Mouse (Mus musculus): ENCODE data around the gene Adprhl2.
A peak's percentile ranks its signal among the peaks of the same experiment; 100 is the strongest.

Gene Adprhl2

GRCm38 (mm10) chr4:126321111-126321853 lies at the start of gene Adprhl2:
Gene Adprhl2 (minus strand): TSS chr4:126321703.
- peak; percentile 99 for DNase-seq

- no peak for DNase-seq
Observed at GRCm38 (mm10) chr4:126360069-126360468, 38.6 kb upstream of the Adprhl2 start.

GRCm38 (mm10) chr4:126343451-126343850 lies 21.9 kb upstream of the Adprhl2 start:
- peak; percentile 22 for DNase-seq

GRCm38 (mm10) chr4:126339461-126339860 lies 18.0 kb upstream of the Adprhl2 start:
- DNase-seq = no peak

- DNase-seq = peak; percentile 75
Observed at GRCm38 (mm10) chr4:126332358-126332757, 10.9 kb upstream of the Adprhl2 start.

- DNase-seq = peak; percentile 36
Observed at GRCm38 (mm10) chr4:126331751-126332150, 10.2 kb upstream of the Adprhl2 start.

- peak; percentile 71 for DNase-seq
Observed at GRCm38 (mm10) chr4:126330295-126330694, 8.8 kb upstream of the Adprhl2 start.

GRCm38 (mm10) chr4:126326036-126326435 lies 4.5 kb upstream of the Adprhl2 start:
- no peak for DNase-seq

- peak; percentile 90 for DNase-seq
Observed at GRCm38 (mm10) chr4:126325281-126325861, 3.9 kb upstream of the Adprhl2 start, which contains the start of gene Tekt2. Gene Tekt2 (minus strand): TSS chr4:126325688.

- peak; percentile 84 for DNase-seq
Observed at GRCm38 (mm10) chr4:126324861-126325260, 3.4 kb upstream of the Adprhl2 start.

GRCm38 (mm10) chr4:126322646-126323045 lies 1.1 kb upstream of the Adprhl2 start:
- DNase-seq = peak; percentile 91

- DNase-seq = peak; percentile 92
Observed at GRCm38 (mm10) chr4:126321854-126322511, 480 bp upstream of the Adprhl2 start.

GRCm38 (mm10) chr4:126319806-126320205 lies 1.7 kb downstream of the Adprhl2 start:
- DNase-seq = peak; percentile 83

- DNase-seq = peak; percentile 92
Observed at GRCm38 (mm10) chr4:126316443-126317040, 5.0 kb downstream of the Adprhl2 start.

GRCm38 (mm10) chr4:126315931-126316330 lies 5.6 kb downstream of the Adprhl2 start:
- peak; percentile 94 for DNase-seq

GRCm38 (mm10) chr4:126314393-126314792 lies 7.1 kb downstream of the Adprhl2 start:
- no peak for DNase-seq

- DNase-seq = peak; percentile 87
Observed at GRCm38 (mm10) chr4:126313202-126313601, 8.3 kb downstream of the Adprhl2 start.

GRCm38 (mm10) chr4:126311566-126312200 lies 9.8 kb downstream of the Adprhl2 start:
- DNase-seq = peak; percentile 91

GRCm38 (mm10) chr4:126310344-126310743 lies 11.2 kb downstream of the Adprhl2 start:
- DNase-seq = peak; percentile 93

GRCm38 (mm10) chr4:126309922-126310309 lies 11.6 kb downstream of the Adprhl2 start:
- peak; percentile 97 for DNase-seq

GRCm38 (mm10) chr4:126309211-126309921 lies 12.1 kb downstream of the Adprhl2 start:
- DNase-seq = peak; percentile 92

GRCm38 (mm10) chr4:126306827-126307226 lies 14.7 kb downstream of the Adprhl2 start:
- DNase-seq = no peak
